Mouse (Mus musculus) layer of hippocampus, adult 2 months (tissue): ENCODE data around the gene Sez6l. TPM values are rescaled to one million over a fixed set of nuclear protein-coding genes. Genes with fewer than 3 reads are reported as not detected.

Experiments used
- DNase-seq, 2 experiments: peaks; one replicate each; pipeline ENCODE4 v3.0.0; 2022; ENCODE audit warnings: low spot score in 2 of 2
- H3K27ac ChIP-seq: fragments of 200-600 bp; 2 replicates; pipeline ENCODE4 v1.8.1; 2022
- H3K4me3 ChIP-seq: fragments of 200-600 bp; 2 replicates; pipeline ENCODE4 v1.8.1; 2022; ENCODE audit warnings: mild to moderate bottlenecking
- CTCF ChIP-seq: fragments of 200-600 bp; conservative IDR thresholded peaks from 2 replicates; pipeline ENCODE4 v1.8.1; 2022; ENCODE audit warnings: antibody characterized with exemption, mild to moderate bottlenecking, moderate library complexity
- total RNA-seq, 2 experiments: library from RNA; stranded (reverse); gene quantifications; 2 replicates each; pipeline ENCODE4 v1.2.3; 2021

The Sez6l gene
- total RNA-seq, 2 experiments from 2014 or later, result 233 to 235 TPM

- Histone ChIP-seq H3K4me3 (no peak overlapping the region), H3K27ac (no peak overlapping the region; the same call in 1 of the 2 replicates)
- DNase-seq, result no peak
- no peak for TF ChIP-seq CTCF
Observed at GRCm38 (mm10) chr5:112498921-112499917, 77.8 kb downstream of the Sez6l start.

DNA sequence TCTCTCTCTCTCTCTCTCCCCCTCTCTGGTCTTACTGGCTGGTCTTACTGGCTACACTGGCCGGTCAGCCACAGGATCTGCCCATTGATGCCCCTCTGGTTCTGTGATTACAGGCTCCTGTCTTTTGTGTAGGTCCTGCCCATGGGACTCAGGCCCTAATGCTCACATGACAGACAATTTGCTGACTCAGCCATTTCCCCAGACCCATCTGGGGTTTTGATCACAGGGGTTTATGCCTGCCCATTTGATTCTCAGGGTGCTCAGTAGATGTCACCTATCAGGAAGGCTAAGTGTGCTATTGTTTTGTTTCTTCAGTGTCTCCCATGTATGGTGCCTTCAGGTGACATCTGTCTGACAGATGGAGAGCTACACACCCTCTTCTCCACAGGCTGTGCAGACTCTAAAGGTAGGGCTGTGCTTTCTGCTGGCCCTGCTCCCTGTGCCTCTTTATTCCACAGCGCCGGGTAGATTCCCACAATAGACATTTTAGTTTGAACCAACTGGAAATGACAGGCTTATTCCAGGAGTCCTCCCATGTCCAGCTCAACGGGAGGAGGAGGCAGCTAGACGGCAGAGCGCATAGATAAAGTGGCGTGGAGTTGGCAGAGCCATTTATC is 80.1 kb downstream of the Sez6l start:
- DNase-seq, result no peak
- no peak for TF ChIP-seq CTCF
- peak overlapping the region; percentile 40; the same call in 1 of the 2 replicates for H3K27ac ChIP-seq
- no peak overlapping the region for H3K4me3 ChIP-seq

DNA sequence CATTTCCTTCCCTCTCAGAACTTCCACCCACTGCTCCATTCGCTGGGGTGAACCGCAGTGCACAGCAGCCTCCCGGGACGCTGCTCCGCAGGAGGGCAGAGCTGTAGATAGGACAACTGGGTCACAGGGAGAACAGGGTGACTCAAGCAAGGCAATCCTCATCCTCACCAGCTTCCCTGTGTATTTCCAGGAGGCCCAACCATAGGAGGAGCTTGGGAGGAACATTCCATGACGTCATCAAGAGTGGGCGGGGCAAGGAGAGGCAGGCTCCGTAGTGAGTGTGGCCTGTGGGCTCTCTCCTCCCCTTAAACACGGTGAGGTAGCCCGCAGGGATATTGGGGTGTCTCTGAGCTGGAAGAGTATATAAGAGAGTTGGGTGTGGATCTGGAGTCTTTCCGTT is 83.5 kb downstream of the Sez6l start:
- no peak overlapping the region for H3K4me3 ChIP-seq
- DNase-seq, result peak in 1 of 2 experiments; percentile 47
- no peak for TF ChIP-seq CTCF
- peak overlapping the region; percentile 36; the same call in 1 of the 2 replicates for H3K27ac ChIP-seq

GRCm38 (mm10) chr5:112491489-112491888 is 85.5 kb downstream of the Sez6l start:
- Histone ChIP-seq H3K4me3 (no peak overlapping the region), H3K27ac (no peak overlapping the region)
- no peak for DNase-seq
- TF ChIP-seq CTCF, result peak; percentile 65

DNA sequence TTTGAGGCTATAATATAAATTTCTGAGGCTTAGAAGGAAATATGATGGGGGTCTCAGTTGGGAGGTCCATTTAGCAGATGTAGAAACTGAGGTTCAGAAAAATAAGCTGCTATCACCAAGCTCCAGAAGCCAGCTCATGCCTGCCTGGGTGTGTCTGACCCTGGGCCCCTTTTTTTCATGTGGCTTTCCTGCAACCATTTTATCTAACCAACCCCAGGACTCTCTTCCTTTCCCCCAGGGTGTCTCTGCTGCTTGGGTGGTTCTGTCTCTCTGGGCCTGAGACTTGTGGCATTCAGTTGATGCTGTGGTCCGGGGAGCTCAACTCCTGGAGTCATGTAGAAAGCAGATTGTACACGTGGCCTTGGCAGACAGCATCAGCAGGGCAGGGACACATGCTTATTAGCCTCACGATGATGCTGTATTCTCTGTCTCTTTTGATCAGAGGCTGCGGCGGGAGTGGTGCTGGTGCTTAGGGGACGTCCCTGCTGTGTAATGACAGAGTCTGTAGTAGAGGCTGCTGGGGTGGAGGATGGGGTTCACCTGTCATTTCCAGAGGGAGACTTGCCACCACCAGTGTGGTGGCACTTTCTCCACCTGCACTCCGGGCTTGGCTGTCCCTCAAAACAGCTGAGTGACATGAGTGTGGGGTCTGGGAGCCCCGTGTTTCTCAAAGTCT is 88.7 kb downstream of the Sez6l start:
- DNase-seq, result no peak
- no peak for TF ChIP-seq CTCF
- no peak overlapping the region for H3K4me3 ChIP-seq
- no peak overlapping the region for H3K27ac ChIP-seq

GRCm38 (mm10) chr5:112487504-112487903 is 89.5 kb downstream of the Sez6l start:
- no peak for DNase-seq
- no peak overlapping the region for H3K27ac ChIP-seq
- TF ChIP-seq CTCF, result no peak
- H3K4me3 ChIP-seq, result no peak overlapping the region

- no peak for DNase-seq
- 0 out of 2 replicates have a peak overlapping the region, but pooled peaks have one; percentile 32 for H3K27ac ChIP-seq
- no peak for TF ChIP-seq CTCF
- no peak overlapping the region for H3K4me3 ChIP-seq
Observed at GRCm38 (mm10) chr5:112486415-112486814, 90.6 kb downstream of the Sez6l start.

DNA sequence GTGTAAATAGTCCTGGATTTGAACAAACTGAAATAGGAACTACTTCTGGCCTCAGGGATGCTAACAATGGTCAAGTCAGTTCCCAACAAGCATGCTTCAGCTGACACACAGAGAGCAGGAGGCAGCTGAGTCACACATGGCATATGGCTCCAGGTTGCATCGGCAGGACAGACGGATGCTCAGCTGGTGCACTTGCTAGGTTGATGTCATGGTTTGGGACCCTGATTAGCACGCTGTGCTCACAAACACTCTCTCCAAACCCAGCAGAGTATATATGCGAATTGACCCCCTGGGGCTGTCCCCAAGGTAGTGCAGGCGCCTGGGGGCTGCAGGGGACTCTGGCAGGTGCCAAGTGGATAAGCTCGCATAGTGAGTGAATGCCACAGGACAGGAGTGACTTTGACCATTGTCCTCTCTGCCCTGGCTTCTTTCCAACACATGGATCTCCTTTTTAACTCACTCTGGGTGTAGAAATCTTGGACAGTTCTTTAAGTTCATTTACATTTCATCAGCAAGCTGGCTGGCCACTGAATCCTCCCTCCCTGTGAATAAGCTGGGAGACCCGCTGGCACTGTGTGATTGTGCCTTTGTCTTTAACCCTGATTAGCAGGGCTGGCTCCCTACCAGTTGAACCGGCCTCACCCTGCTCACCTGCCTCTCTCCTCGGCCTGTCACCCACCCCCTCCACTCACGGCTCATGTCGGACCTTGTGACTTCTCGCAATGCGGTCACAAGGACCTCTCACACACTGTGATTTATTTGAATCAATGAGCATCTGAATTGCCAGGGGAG is 91.9 kb downstream of the Sez6l start:
- Histone ChIP-seq H3K4me3 (no peak overlapping the region), H3K27ac (peak overlapping the region; percentile 74)
- peak; percentile 39 to 45 for DNase-seq
- no peak for TF ChIP-seq CTCF

GRCm38 (mm10) chr5:112483030-112483429 is 94.0 kb downstream of the Sez6l start:
- TF ChIP-seq CTCF, result no peak
- no peak for DNase-seq
- Histone ChIP-seq H3K4me3 (no peak overlapping the region), H3K27ac (peak overlapping the region; percentile 64; the same call in 1 of the 2 replicates)

DNA sequence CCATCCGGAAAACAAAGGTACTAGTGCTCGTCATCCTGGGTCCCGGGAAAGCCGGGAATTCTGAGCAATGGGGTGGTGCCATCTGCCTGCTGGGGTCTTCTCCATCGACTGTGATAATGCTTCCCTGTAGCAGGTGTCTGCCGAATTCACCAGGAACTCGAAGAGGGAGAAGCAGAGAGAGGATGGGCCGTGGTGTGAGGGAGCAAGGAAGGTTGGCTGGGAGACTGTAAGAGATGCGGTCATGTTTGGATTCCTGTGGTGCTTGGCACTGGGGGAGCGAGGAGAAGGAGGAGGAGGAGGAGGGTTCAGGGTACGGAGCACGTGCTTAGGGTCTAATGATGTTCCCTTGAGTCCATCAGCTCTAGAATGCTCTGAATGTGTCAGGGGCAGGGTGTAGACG is 94.4 kb downstream of the Sez6l start:
- no peak for TF ChIP-seq CTCF
- DNase-seq, result no peak
- Histone ChIP-seq H3K4me3 (no peak overlapping the region), H3K27ac (peak overlapping the region; percentile 64)

GRCm38 (mm10) chr5:112481946-112482410 is 95.0 kb downstream of the Sez6l start:
- no peak for DNase-seq
- TF ChIP-seq CTCF, result no peak
- Histone ChIP-seq H3K27ac (peak overlapping the region; percentile 64), H3K4me3 (no peak overlapping the region)

GRCm38 (mm10) chr5:112473453-112473852 is 103.5 kb downstream of the Sez6l start:
- no peak overlapping the region for H3K4me3 ChIP-seq
- no peak for TF ChIP-seq CTCF
- H3K27ac ChIP-seq, result no peak overlapping the region; the same call in 1 of the 2 replicates
- DNase-seq, result no peak
